Mouse (Mus musculus) frontal cortex, postnatal 10 days (tissue): Measurements from ENCODE around the gene Svip.

Source experiments
- DNase-seq, 2 experiments: peaks; one replicate each; pipeline ENCODE4 v3.0.0; 2022; ENCODE audit warnings: low spot score in 2 of 2, mixed read lengths in 1 of 2

The Svip gene

DNA sequence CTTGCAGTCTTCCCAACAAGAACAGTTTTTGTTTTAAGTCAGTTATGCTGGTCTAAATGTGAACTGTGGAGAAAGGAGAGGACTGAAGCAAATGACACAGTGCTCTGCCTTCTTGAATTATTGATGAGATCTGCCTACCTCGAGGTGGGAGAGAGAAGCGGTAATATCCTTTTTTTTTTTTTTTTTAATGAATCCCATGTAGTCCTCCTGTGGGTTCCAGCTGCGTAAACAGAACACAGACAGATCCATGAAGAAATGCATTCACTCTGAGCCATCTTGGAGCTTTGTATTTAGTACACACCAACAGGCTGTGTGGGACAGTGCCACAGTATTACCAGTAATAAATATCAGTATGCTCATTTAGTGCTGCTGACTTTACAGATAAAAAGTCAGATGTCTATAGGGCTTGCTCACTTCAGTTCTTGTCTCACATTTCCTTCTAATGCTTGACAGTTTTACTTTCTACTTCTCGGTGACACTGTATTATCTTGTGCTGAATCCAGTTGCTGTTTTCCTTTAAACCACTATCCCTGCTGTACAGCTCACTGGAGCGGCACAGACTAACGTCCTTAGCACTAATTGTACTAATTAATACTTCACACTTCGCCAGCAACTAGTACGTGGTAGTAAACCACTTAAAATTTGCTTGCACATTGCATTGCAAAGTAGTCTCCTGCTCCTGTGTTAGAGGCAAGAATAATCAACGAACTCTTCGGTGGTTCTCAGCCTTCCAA lies 43.4 kb downstream of the Svip start:
- no peak for DNase-seq

DNA sequence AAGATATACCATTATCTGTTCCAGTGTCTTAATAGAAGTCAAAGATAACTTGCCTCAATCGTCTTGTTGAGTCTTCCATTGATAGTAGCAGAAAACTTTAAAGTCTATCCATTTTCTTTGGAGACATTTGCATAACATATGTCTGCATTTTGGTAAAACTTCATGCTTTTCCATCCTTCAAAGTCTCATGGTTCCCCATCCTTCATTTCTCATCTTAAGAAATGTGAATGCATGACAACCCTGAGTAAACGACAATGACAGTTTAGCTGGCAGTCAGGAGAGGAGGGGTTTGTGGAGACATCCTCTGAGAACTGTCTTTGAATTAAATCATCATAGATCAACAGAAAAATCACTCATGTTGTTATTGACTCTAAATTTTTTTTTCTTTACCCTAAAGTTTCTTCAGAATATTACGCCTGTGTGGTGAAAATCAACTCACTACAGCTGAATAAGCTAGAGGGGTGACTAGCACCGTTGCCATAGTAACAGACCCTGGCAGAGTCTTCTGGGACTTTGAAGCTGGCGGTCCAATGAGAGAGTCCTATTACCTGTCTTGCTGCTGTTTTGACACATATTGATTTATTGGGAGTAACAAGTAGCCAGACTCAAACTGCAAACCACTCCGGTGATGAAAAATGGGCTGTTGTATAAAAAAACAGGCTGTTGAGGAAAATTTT lies 45.0 kb downstream of the Svip start:
- DNase-seq: no peak

DNA sequence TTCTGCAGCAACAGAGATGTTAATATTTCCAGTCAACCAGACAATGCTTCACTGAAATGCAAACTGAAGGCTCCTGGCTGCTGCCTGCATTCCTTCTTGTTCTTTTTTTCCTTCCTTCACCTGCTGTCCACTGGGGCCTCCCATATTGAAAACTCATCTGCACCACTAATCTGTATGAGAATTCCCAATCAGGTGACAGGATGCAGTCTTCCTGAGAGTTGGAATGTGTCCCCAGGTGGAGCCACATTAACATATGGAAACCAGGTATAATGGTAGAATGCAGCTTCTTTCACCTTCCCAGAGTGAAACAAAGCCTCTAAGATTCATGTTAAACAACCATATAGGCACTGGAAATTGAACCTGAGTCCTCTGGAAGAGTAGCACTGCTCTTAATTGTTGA lies 48.1 kb downstream of the Svip start:
- DNase-seq: no peak

DNA sequence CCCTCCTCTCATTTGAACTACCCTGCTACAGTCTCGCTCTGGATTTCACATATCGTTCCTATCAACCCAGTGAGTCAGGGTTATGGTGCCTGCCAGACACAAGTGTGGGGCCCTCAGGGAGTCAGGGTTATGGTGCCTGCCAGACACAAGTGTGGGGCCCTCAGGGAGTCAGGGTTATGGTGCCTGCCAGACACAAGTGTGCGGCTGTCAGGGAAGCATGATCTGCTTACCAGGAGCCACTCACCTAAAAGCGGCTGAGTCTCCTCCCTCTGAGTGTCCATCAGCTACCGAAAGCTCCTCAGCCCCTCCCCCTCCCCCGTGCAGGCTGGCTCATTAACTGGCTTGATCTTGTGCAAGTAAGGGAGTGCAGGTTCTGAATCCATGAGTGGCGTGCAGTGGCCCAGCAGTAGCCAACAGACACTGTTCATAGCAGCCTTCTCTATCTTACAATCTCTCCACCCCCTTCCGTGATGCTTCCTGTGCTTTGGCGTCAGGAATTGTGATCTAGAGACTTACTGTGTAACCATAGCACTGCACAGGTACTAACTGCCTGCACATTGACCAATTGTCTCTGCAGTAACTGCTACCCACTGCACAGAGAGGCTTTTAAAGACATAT lies 50.3 kb downstream of the Svip start:
- no peak for DNase-seq
